Comparison of ENCODE assay signal across 18 mouse cellular contexts in genomic region chr4:139441244-139441643, GRCm38 (mm10).
DNase-seq lines count a peak whose midpoint lies in the region; ATAC-seq and TF ChIP-seq lines count a peak whose summit lies in the region.
"Had no signal": no experiment of that assay in that cellular context is flagged by ENCODE, and none has a peak within 500 bp of the region (broad histone marks: within the 10 kb centered on the region; RNA-seq: fewer than 3 reads in every experiment).

No protein-coding gene starts in this region.

- no peak for TF ChIP-seq POLR2A in cerebellum, adult 2 months (IDR thresholded peaks at IDR 0.05; ENCODE audit: borderline replicate concordance, insufficient read depth, low read length)

- peak; percentile 52 for DNase-seq in cerebellum, adult 11 months
- DNase-seq in lung, postnatal 10 days, result peak; percentile 33
- DNase-seq in lung, postnatal 36 days, result no peak
- peak; percentile 69 to 80 for DNase-seq in cerebellum, adult 2 months
- peak; percentile 69 to 78 for DNase-seq in cerebellum, postnatal 25 days
- DNase-seq in thymus, postnatal 0 days (ENCODE audit: low spot score), result no peak
- no peak for DNase-seq in kidney, adult 9 months
- DNase-seq: liver; thymus, adult 18-20 months had no signal

- WGBS in cerebellum, adult 2 months, result 13% methylated on average over 5 of the region's 5 CpGs

- H3K27me3 ChIP-seq in cerebellum, adult 2 months (ENCODE audit: control insufficient read depth, insufficient read depth, low read length), result no peaks in the 10 kb centered on the region
- H3K27me3 ChIP-seq: forebrain, embryonic 15.5 days; liver, embryonic 15.5 days had no signal

- H3K4me1 ChIP-seq in cerebellum, adult 2 months (ENCODE audit: control insufficient read depth, insufficient read depth, low read length), result peaks cover 40% of the 10 kb centered on the region
- H3K4me1 ChIP-seq: embryonic facial prominence, embryonic 10.5 days; forebrain, embryonic 15.5 days; heart, embryonic 10.5 days; limb, embryonic 10.5 days; liver, embryonic 15.5 days had no signal

- no peak for ATAC-seq in cerebellum, adult (ENCODE audit: insufficient number of reproducible peaks, low FRiP score, low TSS enrichment)
- ATAC-seq: forebrain, embryonic 15.5 days; hindbrain, embryonic 16.5 days; intestine, postnatal 0 days had no signal

- H3K4me3 ChIP-seq in cerebellum, adult 2 months (replicated peaks; ENCODE audit: insufficient read depth, low read depth, low read length), result no peak overlapping the region
- H3K4me3 ChIP-seq: embryonic facial prominence, embryonic 10.5 days; forebrain, embryonic 15.5 days; heart, embryonic 10.5 days; left cerebral cortex, adult 2 months; limb, embryonic 10.5 days; liver, embryonic 15.5 days had no signal

- TF ChIP-seq CTCF in cerebellum, adult 2 months (IDR thresholded peaks at IDR 0.05; ENCODE audit: borderline replicate concordance, insufficient read depth, low read depth, low read length), result no peak

- H3K27ac ChIP-seq in cerebellum, adult 2 months (ENCODE audit: insufficient read depth, low read length), result no peak overlapping the region
- H3K27ac ChIP-seq: embryonic facial prominence, embryonic 10.5 days; forebrain, embryonic 15.5 days; heart, embryonic 10.5 days; left cerebral cortex, adult 2 months; limb, embryonic 10.5 days; liver, embryonic 15.5 days had no signal

Comparison
In these comparisons a context has a peak if more than half of its experiments do, and no peak if none do; other contexts are left out.
1. DNase-seq: peak in cerebellum, adult 11 months (single experiment), lung, postnatal 10 days (single experiment), cerebellum, adult 2 months (2 of 2) and cerebellum, postnatal 25 days (2 of 2); none in lung, postnatal 36 days (single experiment), thymus, postnatal 0 days (single experiment) and kidney, adult 9 months (single experiment).